Mouse (Mus musculus): ENCODE results near the gene Zfp597. TPM values are rescaled to one million over a fixed set of nuclear protein-coding genes. Genes with fewer than 3 reads are reported as not detected.

Gene Zfp597
- 10 to 100 TPM; 15.1 to 25.1 TPM for total RNA-seq (2021)
- long read RNA-seq, experiment 1, result 0 reads
- long read RNA-seq, experiment 2, full-length matches to known transcripts, result 3 of 5 reads
- long read RNA-seq, experiment 2, partial matches to known transcripts, result 0 of 5 reads
- long read RNA-seq, experiment 2, other reads (novel, unspliced or antisense), result 2 of 5 reads

DNA sequence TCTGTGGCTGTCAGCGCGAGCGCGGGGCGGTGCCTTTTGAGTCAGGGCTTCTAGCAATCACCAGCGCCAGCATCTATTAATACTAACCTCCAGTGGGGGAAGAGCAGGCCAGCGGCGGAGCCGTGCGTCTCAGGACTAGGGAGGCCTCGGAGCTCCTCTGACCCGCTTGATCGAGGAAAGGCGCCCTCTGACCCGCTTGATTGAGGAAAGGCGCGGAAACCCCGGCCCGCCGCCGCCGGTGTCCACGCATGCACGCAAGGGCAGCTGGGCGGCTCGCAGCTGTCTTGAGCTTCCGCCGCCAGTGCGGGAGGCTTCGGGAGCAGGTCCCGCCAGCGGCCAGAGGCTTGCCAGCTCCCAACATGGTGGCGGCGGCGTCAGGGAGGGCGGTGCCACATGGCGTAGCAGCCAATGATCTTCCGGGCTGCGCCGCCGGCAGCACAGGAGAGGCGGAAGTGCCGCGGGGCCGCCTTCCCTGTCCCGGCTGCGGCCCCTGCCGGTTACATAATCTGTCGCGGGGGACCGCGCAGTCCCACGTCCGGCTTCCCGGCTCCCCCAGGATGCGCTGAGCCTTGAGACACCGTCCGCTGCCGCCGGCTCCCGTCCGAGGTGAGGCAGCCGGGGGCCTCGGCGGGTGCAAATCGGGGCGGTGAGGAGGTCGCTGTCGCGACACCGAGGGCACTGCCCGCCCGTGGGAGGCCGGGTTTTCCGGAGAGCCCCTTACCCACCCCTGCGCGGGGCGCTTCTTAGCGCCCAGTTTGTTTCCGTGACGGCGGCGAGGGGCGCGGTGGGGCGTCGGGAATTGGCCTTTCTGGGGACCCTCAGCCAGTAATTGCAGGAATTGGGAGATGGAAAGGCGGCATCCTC, at the start of gene Zfp597, which contains the start of gene Gm20695:
Zfp597 (minus strand) TSS at position 361 of the 864 bp plus-strand sequence.
Gm20695 (plus strand) TSS at position 448 of the 864 bp plus-strand sequence.
- peak; percentile 94 for DNase-seq (ENCODE audit: low spot score in 2 of 2)

DNA sequence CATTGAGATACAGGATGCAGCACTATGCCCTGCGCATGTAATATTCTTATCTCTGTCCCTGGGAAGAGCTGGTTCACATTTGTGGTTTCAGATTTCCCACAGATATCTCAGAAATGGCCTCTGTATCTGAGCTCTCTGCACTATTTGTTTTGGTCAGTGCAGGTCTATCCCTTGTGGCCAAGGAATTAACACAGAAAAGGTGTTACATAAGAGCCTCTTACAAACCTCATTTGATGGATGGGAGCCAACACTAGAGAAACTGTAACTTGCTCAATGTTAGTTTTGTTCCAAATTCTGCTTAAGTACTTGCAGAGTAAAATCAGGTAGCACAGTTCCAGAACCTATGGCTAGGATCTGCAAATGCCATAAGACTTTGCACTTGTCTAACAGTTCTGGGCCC, 49.7 kb upstream of the Zfp597 start:
- DNase-seq (ENCODE audit: low spot score in 2 of 2), result no peak

DNA sequence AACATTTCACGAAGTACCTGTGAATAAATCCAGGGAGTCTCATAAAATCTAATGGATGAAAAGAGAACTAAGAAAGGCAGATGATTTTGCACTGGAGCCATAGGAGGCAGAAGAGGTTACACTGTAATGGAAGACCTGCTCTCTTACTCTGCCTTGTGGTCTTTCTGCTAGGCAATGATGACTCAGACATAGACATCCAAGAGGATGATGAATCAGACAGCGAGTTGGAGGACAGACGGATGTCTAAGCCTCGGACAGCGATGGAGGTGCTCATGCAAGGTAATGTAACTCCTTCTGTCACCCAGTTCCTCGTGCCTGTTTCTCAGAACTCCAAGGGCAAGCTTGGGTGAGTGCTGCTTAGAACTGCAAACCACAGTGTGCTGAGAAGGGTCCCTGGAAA, 49.2 kb upstream of the Zfp597 start:
- no peak for DNase-seq (ENCODE audit: low spot score in 2 of 2)

DNA sequence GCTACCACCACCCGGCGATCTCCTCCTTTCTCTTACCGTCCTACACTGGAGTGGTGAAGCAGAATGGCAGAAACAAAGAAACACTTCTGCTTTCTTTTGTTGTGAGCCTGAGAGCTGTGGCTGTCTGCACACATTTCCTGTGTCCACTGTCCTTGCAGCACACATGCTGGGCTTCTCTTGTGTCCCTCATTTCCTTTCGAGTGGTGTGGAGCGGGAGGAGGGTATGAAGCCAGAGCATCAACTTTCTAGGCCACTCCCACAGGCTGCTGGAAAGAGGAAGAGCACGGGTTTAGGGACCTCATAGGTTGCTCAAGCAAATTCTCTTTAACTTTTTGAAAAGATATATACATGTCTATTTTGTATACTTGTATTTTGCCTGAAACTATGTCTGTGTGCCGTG, 44.8 kb upstream of the Zfp597 start:
- no peak for DNase-seq (ENCODE audit: low spot score in 2 of 2)

DNA sequence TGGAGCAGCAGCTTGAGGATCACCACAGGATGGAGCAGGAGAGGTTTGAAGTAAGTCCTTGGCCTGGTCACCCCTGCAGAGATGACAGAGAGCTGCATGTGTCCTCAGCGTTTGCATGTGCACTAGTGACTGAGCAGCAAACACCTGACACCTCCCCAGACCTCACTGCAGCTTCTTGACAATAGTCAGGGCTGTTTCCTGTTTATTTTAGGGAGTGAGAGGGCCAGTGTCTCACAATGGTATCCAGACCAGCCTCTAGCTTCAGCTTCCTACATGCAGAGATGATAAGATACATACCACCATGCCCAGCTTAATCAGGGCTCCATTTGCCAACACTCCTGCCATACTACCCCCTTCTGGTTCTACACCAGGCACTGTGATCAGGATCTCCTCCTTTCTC, 44.2 kb upstream of the Zfp597 start:
- no peak for DNase-seq (ENCODE audit: low spot score in 2 of 2)

DNA sequence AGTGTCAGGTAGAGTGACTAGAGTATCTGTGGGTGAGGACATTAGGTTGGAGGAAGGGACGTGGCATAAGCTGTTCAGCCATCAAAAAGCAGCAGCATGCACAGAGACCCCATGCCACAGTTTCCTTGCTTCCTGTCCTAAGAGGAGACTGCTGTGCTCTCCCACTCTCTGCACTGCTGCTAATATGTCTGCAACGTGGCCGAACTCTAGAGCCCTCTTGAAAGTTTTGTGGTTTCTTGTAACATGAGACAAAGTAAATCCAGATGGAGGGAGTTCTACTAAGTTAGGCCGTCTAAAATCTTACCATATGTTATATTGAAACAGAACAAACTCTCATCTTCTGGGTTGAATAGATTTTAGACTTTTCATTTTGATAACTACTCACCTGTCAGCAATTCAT, 39.6 kb upstream of the Zfp597 start:
- no peak for DNase-seq (ENCODE audit: low spot score in 2 of 2)

DNA sequence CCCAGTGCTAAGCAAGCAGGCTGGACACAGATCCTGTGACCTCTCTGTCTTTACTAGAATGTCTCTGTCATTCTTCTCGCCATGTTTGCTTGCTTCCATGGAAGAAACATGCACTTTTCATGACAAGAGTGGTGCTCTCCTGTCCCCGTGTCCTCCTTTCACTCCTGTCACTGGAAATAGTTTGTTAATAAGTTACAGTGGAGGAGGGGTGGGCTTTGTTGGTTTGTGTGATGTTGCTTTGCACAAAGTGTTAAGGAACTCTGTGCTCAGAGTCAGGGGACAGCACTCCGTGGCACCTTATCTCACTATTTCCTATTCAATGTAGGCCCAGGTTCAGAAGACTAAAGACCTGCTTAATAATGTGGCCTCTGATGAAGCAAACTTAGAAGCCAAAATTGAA, 39.2 kb upstream of the Zfp597 start:
- DNase-seq (ENCODE audit: low spot score in 2 of 2), result no peak

DNA sequence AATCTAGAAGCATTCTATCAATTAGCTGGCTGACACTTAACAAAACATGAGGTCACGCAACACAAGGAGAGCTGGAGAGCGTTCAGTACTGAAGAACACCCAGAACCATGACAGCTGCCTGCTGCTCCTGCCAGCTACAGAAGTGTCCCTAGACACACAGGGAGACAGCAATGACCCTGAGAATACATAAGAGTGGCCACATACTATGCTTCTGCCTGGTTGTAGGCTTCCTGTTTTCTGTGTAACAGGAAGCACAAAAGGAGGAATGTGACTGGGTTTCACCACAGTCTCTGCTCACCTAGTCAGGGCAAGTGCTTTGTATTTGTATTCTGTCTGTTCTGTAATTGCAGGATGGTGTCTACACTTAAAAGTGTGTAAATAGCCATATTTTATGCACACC, 36.4 kb upstream of the Zfp597 start:
- no peak for DNase-seq (ENCODE audit: low spot score in 2 of 2)

DNA sequence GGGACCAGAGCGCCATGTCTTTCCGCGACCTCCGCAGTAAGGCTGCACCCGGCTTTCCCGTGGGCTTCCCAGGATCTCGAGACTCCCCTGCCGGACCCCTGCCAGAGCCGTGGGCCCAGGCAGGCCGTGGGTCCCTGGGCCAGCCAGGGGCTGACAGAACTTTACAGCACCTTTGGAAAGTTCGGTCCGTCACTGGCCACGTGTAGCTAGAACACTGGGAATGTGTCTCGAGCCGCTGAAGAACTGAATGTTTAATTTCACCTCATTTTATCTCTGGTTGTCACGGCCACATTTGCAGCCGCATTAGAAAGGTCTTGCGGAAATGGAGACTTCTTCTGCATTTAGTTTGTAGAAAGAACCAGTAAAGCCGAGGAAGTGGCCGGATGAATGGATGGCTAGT, 24.8 kb upstream of the Zfp597 start:
- no peak for DNase-seq (ENCODE audit: low spot score in 2 of 2)

DNA sequence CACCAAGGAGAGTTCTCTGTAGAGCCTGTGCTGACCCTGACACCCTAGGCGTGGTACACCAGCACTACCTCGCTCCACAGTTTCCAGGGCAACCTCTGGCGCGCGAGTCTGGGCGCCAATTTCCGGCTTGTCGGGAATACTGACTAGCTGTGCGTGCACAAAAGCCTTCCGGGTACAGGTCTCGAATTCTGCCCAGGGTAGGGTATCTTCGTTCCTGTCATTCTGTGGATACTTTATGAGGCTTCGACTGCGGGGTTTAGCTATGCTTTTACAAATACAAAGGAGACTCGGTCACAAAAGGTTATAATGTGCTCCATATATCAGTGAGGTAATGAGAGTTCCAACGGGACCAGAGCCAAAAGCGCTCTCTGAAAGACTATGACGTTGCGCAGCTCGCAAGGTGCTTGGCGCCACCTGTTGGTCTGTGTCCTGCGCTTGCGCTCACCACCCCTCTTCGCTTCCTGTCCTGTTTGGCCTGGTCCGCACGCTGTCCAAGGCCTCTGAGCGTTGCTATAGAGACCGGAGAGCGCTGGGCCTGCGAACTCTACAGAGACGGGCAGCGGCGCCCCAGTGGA, 24.3 kb upstream of the Zfp597 start, which contains the start of the genes 1700037C18Rik and Cluap1:
1700037C18Rik (minus strand) TSS at position 153 of the 575 bp plus-strand sequence.
Cluap1 (plus strand) TSS at position 265 of the 575 bp plus-strand sequence.
- peak; percentile 86 to 87 for DNase-seq (ENCODE audit: low spot score in 2 of 2)

DNA sequence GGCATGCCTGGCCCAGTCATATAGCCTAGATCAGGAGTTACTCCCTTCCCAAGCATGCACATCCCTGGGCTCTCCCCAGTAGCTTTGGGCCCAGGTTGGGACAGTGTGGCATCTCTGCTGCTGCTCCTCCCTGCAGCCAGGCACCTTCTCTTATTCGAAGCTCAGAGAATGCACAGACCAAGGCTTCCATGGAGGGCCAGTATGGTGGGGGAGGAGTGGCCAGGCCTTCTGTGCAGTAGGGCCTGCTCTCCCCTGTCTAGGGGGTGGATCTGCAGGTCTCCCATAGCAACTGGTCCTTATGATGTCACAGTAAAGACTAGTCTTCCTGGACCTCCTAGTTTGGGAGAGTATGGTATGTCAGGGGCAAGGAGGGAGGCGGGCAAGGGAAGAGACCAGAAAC, 23.1 kb upstream of the Zfp597 start:
- DNase-seq (ENCODE audit: low spot score in 2 of 2), result no peak

DNA sequence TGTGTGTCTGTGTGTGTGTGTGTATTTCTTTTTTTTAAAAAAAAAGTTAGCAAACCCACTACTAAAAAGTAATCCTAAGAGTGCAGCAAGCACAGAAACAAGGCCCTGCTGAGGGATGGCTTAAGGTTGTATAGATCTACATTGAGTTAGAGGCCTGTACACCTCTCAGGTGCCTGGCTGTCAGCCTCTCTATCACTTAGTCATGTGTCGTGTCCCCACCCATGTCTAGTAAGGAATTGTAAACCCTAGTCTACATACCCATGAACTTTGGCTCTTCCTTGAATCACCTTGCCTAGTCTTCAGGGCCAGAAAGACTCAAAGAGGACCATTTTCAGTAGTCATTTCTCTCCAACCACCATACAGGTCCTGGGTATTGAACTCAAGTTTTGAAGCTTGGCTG, 12.2 kb upstream of the Zfp597 start:
- no peak for DNase-seq (ENCODE audit: low spot score in 2 of 2)

DNA sequence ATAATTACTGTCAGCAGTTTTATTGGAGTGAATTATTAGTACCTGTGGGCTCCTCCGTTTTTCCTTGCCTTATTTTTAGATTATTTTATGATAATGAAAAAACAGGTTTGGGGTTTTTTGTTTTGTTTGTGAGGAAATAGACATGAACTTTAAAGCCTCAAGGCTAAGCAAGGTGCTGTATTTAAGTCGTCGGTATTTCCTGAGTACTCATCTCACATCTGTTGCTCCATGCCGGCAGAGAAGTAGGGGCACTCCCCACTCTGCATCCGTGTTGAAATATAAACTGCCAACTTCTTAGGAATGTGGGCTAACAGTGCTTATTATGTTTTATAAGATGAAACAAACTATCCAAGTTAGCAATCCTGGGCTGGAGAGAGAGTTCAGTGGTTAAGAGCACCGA, 11.7 kb upstream of the Zfp597 start:
- DNase-seq (ENCODE audit: low spot score in 2 of 2), result no peak

DNA sequence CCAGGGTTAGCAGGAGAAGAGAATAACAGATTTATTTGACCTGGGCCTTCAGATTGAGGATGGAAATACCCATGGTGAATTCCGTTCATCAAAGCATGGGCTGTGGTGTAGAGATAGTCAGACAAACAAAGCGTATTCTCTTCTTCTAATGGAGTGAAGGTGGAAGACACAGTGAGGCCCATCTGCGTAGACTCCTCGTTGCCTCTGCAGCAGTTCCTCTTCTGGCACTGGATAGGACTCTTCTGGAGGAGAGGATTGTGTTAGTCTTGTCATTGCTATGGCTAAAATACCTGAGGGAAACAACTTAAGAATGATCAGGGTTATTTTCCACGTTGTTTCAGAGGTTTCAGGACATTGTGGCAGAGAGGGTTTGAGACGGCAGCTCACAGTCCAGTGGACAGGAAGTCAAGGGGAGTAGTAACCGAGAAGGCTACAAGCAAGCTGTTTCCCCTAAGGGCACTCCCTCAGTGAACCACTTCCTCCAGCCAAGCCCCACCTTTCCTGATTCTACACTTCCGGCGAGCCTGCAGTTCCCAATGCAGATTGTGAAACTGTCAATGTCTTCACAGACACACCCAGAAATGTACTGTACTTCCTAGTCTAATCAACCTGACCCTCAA, 10.9 kb upstream of the Zfp597 start:
- DNase-seq (ENCODE audit: low spot score in 2 of 2), result no peak

DNA sequence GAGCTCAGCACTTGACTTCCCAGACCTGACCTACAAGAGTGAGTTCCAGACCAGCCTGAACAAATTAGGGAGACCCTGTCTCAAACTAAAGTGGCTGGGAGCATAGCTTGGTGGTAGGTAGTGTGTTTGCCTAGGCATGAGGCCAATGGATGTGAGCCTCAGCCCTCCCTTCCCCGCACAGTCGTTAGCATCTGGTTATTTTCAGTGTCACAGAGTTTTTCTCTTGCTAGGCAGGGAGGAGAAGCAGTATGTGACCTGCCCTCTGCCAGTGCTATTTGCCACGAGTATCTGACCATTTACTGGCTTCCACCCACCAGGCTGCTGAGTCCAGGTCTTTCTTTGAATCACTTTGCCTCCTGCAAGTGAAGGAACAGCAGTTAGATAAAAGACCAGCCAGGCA, 9.4 kb upstream of the Zfp597 start:
- DNase-seq (ENCODE audit: low spot score in 2 of 2), result no peak

DNA sequence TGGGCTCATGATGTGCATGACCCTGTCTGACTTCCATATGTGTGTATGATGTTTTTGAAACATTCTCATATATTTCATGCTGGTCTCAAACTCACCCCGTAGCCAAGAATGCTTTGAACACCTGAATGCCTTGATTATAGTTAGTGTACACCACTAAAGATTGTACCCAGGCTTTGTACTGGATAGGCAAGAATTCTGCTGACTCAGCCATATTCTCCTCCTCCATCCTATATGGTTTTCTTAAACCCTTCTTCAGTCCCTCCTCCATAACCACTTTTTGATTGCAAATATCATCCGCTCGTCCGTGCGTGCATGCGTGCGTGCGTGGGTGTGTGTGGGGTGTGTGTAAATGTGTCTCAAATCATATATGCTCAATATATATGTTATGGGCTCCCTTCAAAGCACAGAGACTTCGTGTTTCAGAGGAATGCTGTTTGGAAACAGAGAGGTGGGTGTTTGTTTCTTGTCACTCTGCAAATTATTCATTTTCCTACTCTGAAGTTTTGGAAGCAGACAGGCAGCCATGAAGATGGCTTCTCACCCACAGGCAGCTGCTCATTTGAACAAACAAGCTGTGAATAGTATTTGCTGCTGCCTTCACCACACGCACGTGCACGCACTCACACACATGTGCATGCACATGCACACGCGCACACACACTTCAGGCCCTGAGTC, 7.4 kb upstream of the Zfp597 start:
- DNase-seq (ENCODE audit: low spot score in 2 of 2), result no peak

DNA sequence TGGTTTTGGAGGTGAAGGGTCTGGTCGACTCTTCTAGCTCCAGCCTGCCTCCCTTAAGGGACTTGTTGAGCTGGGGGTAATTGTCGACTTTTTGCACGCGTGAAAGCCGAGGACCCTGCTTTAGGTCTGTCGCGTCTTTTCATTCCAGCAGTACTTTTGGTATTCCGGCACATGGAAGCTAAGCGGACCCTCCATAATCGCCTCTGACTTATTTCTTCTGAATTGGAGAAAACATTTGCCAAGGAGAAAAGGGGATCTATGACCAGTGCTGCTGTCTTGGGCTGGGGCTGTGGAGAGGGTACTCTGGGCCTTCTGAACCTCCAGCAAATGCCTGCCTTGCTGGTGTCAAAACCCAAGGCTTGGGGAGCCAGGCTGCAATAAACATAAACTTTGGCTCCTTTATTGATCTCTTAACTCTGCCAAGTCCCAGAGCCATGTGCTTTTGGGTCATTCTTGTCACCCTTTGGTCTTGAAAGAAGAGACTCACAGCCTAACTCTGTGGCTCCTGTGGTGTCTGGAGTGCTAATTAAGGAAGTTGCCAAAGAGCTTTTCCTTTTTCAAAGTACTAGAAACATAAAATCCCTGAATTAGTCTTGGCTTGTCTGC, 807 bp upstream of the Zfp597 start:
- no peak for DNase-seq (ENCODE audit: low spot score in 2 of 2)

DNA sequence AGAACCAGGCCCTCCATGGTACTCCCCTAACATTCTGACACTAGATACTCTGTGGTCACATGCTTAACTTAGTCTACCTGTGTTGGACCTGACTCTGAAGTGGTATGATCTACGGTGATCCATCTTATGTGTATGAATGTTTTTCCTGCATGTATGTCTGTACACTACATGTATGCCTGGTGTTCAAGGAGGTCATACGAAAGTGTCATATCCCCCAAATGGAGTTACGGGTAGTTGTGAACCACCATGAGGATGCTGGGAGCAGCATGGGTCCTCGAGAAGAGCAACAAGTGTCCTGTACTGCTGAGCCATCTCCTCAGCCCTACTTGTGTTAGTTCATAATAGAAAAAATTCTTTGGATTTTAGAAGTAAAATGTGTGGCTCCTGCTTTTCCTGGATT, 8.0 kb downstream of the Zfp597 start:
- DNase-seq (ENCODE audit: low spot score in 2 of 2), result no peak

DNA sequence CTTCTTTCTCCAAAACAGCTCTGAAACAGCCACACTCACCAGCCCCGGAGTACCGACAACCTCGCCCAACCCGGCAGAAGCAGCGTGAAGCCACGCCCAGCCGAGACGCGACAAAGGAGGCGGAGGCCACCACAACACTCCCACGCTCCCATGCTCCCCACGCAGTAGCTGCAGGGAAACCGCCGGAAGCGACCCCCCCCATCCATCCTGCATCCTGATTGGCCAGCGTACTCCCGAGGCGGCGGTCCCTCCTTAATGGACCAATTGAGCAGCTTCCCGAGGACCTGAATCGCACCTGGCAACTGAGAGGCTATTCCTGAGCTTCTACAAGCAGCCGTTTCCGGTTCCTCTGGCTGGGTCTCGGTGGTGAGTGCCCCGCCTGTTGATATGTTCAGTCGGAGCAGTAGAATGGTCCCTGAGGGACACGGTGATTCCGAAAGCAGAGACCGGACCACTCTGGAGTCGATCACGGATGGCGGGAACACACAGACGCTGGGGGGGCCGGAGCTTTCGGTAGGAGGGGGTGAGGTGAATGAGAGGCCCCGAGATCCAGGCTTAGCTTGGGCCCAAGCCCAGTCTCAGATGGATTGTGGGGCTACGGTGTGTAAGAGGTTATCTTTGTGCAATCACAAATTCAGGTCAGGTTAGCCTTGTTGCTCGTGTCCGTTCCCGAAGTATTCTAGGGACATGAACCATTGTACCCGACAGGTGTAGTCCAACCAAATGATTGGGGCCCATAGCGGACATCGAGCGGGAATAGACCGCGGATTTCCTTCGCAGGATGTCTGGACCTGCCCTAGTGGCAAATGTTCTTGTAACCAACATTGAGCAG, 11.9 kb downstream of the Zfp597 start, which contains the start of gene Naa60:
Naa60 (plus strand) TSS at position 160 of the 832 bp plus-strand sequence.
- peak; percentile 82 to 88 for DNase-seq (ENCODE audit: low spot score in 2 of 2)

DNA sequence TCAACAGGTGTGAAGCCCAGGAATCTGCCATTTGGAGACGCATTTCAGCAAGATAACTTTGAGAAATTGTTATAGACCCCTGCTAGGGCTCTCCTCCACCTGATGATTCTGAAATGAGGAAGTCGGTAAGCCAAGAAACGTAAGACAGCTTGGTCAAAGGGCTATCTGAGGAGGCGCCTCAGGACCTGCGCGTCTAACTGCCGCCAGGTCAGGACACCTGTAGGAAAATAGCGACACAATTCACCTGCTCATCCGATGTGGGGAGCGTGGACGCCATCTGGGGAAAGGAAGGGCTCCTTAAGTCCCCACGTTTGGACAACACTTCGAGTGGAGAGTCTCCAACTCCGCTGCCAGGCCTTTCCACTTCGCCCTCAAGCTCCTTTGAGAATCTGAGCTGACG, 12.5 kb downstream of the Zfp597 start:
- no peak for DNase-seq (ENCODE audit: low spot score in 2 of 2)
